ENCODE assay signal across 9 mouse cellular contexts in the genomic region with DNA sequence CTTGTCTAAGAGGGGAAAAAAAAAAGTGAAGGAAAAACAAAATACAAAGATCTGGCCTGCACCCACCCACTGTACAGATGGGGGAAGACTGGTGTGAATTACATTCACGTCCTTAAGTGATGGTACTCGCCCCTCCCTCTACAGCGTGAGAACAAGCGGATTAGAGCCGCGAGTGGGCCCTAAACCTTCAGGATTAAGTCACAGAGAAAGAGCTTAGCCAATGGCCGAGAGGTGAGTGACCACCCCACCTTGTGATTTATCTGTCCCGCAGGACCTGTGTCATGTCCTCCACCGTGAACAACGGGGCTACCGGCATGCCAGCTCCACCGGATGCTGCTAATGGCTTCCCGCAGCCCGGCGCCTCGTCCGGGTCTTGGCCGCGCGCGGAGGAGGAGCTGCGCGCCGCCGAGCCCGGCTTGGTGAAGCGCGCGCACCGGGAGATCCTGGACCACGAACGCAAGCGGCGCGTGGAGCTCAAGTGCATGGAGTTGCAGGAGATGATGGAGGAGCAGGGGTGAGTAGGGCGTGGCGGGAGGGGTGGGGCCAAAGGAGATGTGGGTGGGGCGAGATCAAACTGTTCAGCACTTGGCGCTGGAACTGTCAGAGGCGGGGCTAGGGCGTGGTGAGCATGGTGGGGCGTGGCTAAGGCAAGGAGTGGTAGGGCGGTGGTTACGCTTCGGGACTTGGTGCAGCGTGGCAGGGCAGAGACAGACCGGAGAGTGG. TPM values are rescaled to one million over a fixed set of nuclear protein-coding genes. Genes with fewer than 3 reads are reported as not detected.
DNase-seq lines count a peak whose midpoint lies in the region; ATAC-seq and TF ChIP-seq lines count a peak whose summit lies in the region.
"Had no signal": no experiment of that assay in that cellular context is flagged by ENCODE, and none has a peak within 500 bp of the region (broad histone marks: within the 10 kb centered on the region; RNA-seq: fewer than 3 reads in every experiment).

No protein-coding gene starts in this region.

- H3K9me3 ChIP-seq in embryonic facial prominence, embryonic 14.5 days (ENCODE audit: control insufficient read depth, low read length) = no peaks in the 10 kb centered on the region
- H3K9me3 ChIP-seq in heart, embryonic 16.5 days (replicated peaks; ENCODE audit: control insufficient read depth, low read length) = no peaks in the 10 kb centered on the region
- no peaks in the 10 kb centered on the region for H3K9me3 ChIP-seq in liver, embryonic 14.5 days (ENCODE audit: control insufficient read depth, low read length)
- H3K9me3 ChIP-seq in neural tube, embryonic 12.5 days = no peaks in the 10 kb centered on the region
- H3K9me3 ChIP-seq in stomach, embryonic 16.5 days (replicated peaks; ENCODE audit: control insufficient read depth, low read length) = no peaks in the 10 kb centered on the region

- DNase-seq in embryonic facial prominence, embryonic 14.5 days (ENCODE audit: low spot score) = peak; percentile 90
- DNase-seq in kidney, postnatal 25 days = peak; percentile 56 to 72
- peak; percentile 55 to 65 (median 62) for DNase-seq in liver, embryonic 14.5 days (ENCODE audit: low read depth in 3 of 3, low spot score in 3 of 3)

- peak overlapping the region; percentile 93 for H3K4me2 ChIP-seq in embryonic facial prominence, embryonic 14.5 days (ENCODE audit: low read depth, low read length)
- H3K4me2 ChIP-seq in heart, embryonic 16.5 days (ENCODE audit: low read depth, low read length) = peak overlapping the region; percentile 90
- H3K4me2 ChIP-seq in liver, embryonic 14.5 days (ENCODE audit: low read depth) = peak overlapping the region; percentile 54
- peak overlapping the region; percentile 87 for H3K4me2 ChIP-seq in neural tube, embryonic 12.5 days (replicated peaks)
- H3K4me2 ChIP-seq in stomach, embryonic 16.5 days (ENCODE audit: low read depth, low read length) = peak overlapping the region; percentile 92

- peak; percentile 87 for ATAC-seq in CD4-positive, CD25-positive, alpha-beta regulatory T cell, adult 4 months
- ATAC-seq in embryonic facial prominence, embryonic 14.5 days (ENCODE audit: low read depth) = peak; percentile 95
- peak; percentile 83 for ATAC-seq in heart, embryonic 16.5 days (replicated peaks; ENCODE audit: extremely low read depth, insufficient read depth, low FRiP score)
- peak; percentile 83 for ATAC-seq in liver, embryonic 14.5 days (ENCODE audit: insufficient read depth)
- ATAC-seq in neural tube, embryonic 12.5 days (ENCODE audit: low FRiP score, low read depth) = peak; percentile 93
- ATAC-seq in stomach, embryonic 16.5 days (ENCODE audit: insufficient read depth, low FRiP score) = peak; percentile 92

- no peak for TF ChIP-seq CTCF in bone marrow macrophage, adult 2 months (IDR thresholded peaks at IDR 0.05; ENCODE audit: low read depth, low read length)
- no peak for TF ChIP-seq CTCF in liver, embryonic 14.5 days (IDR thresholded peaks at IDR 0.05; ENCODE audit: low read depth)

- peak overlapping the region; percentile 56 for H3K9ac ChIP-seq in embryonic facial prominence, embryonic 14.5 days (ENCODE audit: low read depth, low read length)
- H3K9ac ChIP-seq in heart, embryonic 16.5 days (ENCODE audit: low read length) = peak overlapping the region; percentile 34; the same call in 1 of the 2 replicates
- H3K9ac ChIP-seq in liver, embryonic 14.5 days (replicated peaks) = no peak overlapping the region
- peak overlapping the region; percentile 48; the same call in 1 of the 2 replicates for H3K9ac ChIP-seq in neural tube, embryonic 12.5 days
- H3K9ac ChIP-seq in stomach, embryonic 16.5 days (ENCODE audit: low read length) = peak overlapping the region; percentile 63

- WGBS in embryonic facial prominence, embryonic 14.5 days = 1% methylated on average over 46 of the region's 47 CpGs
- WGBS in heart, embryonic 16.5 days = under 1% methylated on average over 47 of the region's 47 CpGs
- WGBS in liver, embryonic 14.5 days (ENCODE audit: insufficient replicate concordance) = 2% methylated on average over 47 of the region's 47 CpGs
- under 1% methylated on average over 47 of the region's 47 CpGs for WGBS in neural tube, embryonic 12.5 days
- WGBS in stomach, embryonic 16.5 days = 1% methylated on average over 47 of the region's 47 CpGs

- H3K27ac ChIP-seq in bone marrow macrophage, adult 2 months (ENCODE audit: insufficient read depth, low read depth, low read length) = no peak overlapping the region
- no peak overlapping the region for H3K27ac ChIP-seq in embryonic facial prominence, embryonic 14.5 days (replicated peaks; ENCODE audit: low read depth, low read length)
- H3K27ac ChIP-seq in heart, embryonic 16.5 days (ENCODE audit: low read length) = no peak overlapping the region
- H3K27ac ChIP-seq in liver, embryonic 14.5 days = no peak overlapping the region
- H3K27ac ChIP-seq in neural tube, embryonic 12.5 days = 0 out of 2 replicates have a peak overlapping the region, but pooled peaks have one; percentile 26
- H3K27ac ChIP-seq in stomach, embryonic 16.5 days (ENCODE audit: low read length) = no peak overlapping the region

- H3K4me1 ChIP-seq in bone marrow macrophage, adult 2 months (ENCODE audit: control insufficient read depth, insufficient read depth, low read length) = peaks cover 5% of the 10 kb centered on the region
- H3K4me1 ChIP-seq in embryonic facial prominence, embryonic 14.5 days (ENCODE audit: control insufficient read depth, insufficient read depth, low read length) = peaks cover 8% of the 10 kb centered on the region
- peaks cover 11% of the 10 kb centered on the region for H3K4me1 ChIP-seq in heart, embryonic 16.5 days (ENCODE audit: control insufficient read depth, insufficient read depth, low read length)
- no peaks in the 10 kb centered on the region; a peak in 1 of 4 replicates for H3K4me1 ChIP-seq in liver, embryonic 14.5 days (replicated peaks; ENCODE audit: control insufficient read depth in 2 of 2, insufficient read depth in 2 of 2, low read length in 1 of 2)
- H3K4me1 ChIP-seq in neural tube, embryonic 12.5 days = peaks cover 19% of the 10 kb centered on the region
- peaks cover 6% of the 10 kb centered on the region for H3K4me1 ChIP-seq in stomach, embryonic 16.5 days (ENCODE audit: control insufficient read depth, insufficient read depth, low read length)

- H3K36me3 ChIP-seq in embryonic facial prominence, embryonic 14.5 days (ENCODE audit: control insufficient read depth, insufficient read depth, low read length) = no peaks in the 10 kb centered on the region
- no peaks in the 10 kb centered on the region for H3K36me3 ChIP-seq in heart, embryonic 16.5 days (ENCODE audit: control insufficient read depth, insufficient read depth)
- no peaks in the 10 kb centered on the region for H3K36me3 ChIP-seq in liver, embryonic 14.5 days (replicated peaks; ENCODE audit: control insufficient read depth, insufficient read depth, low read depth)
- no peaks in the 10 kb centered on the region for H3K36me3 ChIP-seq in neural tube, embryonic 12.5 days
- H3K36me3 ChIP-seq in stomach, embryonic 16.5 days (ENCODE audit: control insufficient read depth, insufficient read depth, low read length) = no peaks in the 10 kb centered on the region

- peaks cover 12% of the 10 kb centered on the region for H3K27me3 ChIP-seq in embryonic facial prominence, embryonic 14.5 days (replicated peaks; ENCODE audit: control insufficient read depth, insufficient read depth, low read length)
- peaks cover 21% of the 10 kb centered on the region for H3K27me3 ChIP-seq in heart, embryonic 16.5 days (ENCODE audit: control insufficient read depth, insufficient read depth, low read length)
- H3K27me3 ChIP-seq in liver, embryonic 14.5 days (ENCODE audit: control insufficient read depth, insufficient read depth, low read length) = peaks cover 9% of the 10 kb centered on the region
- H3K27me3 ChIP-seq in neural tube, embryonic 12.5 days (replicated peaks) = peaks cover 8% of the 10 kb centered on the region; the same call in 1 of the 2 replicates
- peaks cover 8% of the 10 kb centered on the region for H3K27me3 ChIP-seq in stomach, embryonic 16.5 days (ENCODE audit: control insufficient read depth, insufficient read depth, low read length)

- no peak for TF ChIP-seq EP300 in liver, embryonic 14.5 days (IDR thresholded peaks at IDR 0.05; ENCODE audit: low read depth)

- no peak for TF ChIP-seq POLR2A in bone marrow macrophage, adult 2 months (IDR thresholded peaks at IDR 0.05; ENCODE audit: borderline replicate concordance, low read depth, low read length)

- peak overlapping the region; percentile 51 for H3K4me3 ChIP-seq in bone marrow macrophage, adult 2 months (ENCODE audit: insufficient read depth, low read length)
- peak overlapping the region; percentile 46 for H3K4me3 ChIP-seq in embryonic facial prominence, embryonic 14.5 days (ENCODE audit: low read depth, low read length)
- H3K4me3 ChIP-seq in heart, embryonic 16.5 days (ENCODE audit: low read length) = peak overlapping the region; percentile 57
- peak overlapping the region in 1 of 2 experiments; percentile 12; a peak in 1 of 4 replicates for H3K4me3 ChIP-seq in liver, embryonic 14.5 days (ENCODE audit: insufficient read depth in 1 of 2, low read depth in 2 of 2, low read length in 2 of 2)
- peak overlapping the region; percentile 42 for H3K4me3 ChIP-seq in neural tube, embryonic 12.5 days
- peak overlapping the region; percentile 51 for H3K4me3 ChIP-seq in stomach, embryonic 16.5 days (replicated peaks; ENCODE audit: low read length)
- H3K4me3 ChIP-seq: erythroblast, embryonic 14.5 days had no signal

RNA-seq across cellular contexts. Expression of a gene that starts 28.2 kb away (rescaled TPM):
- polyA plus RNA-seq in CD4-positive, CD25-positive, alpha-beta regulatory T cell, adult 4 months (2017; shearing (Covaris generic)) = not detected
- not detected in 2 replicates for polyA plus RNA-seq in bone marrow macrophage, adult 2 months (2012; ENCODE audit: insufficient read depth, insufficient read length, missing spikeins)
- 1.1 and 1.5 TPM in 2 replicates for polyA plus RNA-seq in embryonic facial prominence, embryonic 14.5 days (2014; fragmentation: Nextera tagmentation; extraction: Ambion mirVana)
- 0.07 and 0.09 TPM in 2 replicates for polyA plus RNA-seq in heart, embryonic 16.5 days (2015; fragmentation: Nextera tagmentation; extraction: Ambion mirVana)
- 0.01 and 0.27 TPM in 2 replicates for polyA plus RNA-seq in liver, embryonic 14.5 days (2012; rRNA removed)
- not detected in 2 replicates for polyA plus RNA-seq in liver, embryonic 14.5 days (2014; fragmentation: Nextera tagmentation; extraction: Ambion mirVana)
- polyA plus RNA-seq in neural tube, embryonic 12.5 days (2016; fragmentation: Nextera tagmentation; extraction: Ambion mirVana) = 71.4 and 77.2 TPM in 2 replicates
- polyA plus RNA-seq in stomach, embryonic 16.5 days (2015; fragmentation: Nextera tagmentation; extraction: Ambion mirVana) = 1.2 TPM in 2 replicates
- polyA plus RNA-seq: erythroblast, embryonic 14.5 days had no signal

RNA-seq across cellular contexts. Expression of a gene that starts 52.8 kb away (rescaled TPM):
- 1 to 10 TPM in 1 of 2 experiments, not detected in 1; 1.3 TPM for polyA plus RNA-seq in CD4-positive, CD25-positive, alpha-beta regulatory T cell, adult 4 months (2017; shearing (Covaris generic))
- 0.80 and 1.8 TPM in 2 replicates for polyA plus RNA-seq in bone marrow macrophage, adult 2 months (2012; ENCODE audit: insufficient read depth, insufficient read length, missing spikeins)
- polyA plus RNA-seq in embryonic facial prominence, embryonic 14.5 days (2014; fragmentation: Nextera tagmentation; extraction: Ambion mirVana) = 365 and 522 TPM in 2 replicates
- 794 and 965 TPM in 2 replicates for polyA plus RNA-seq in heart, embryonic 16.5 days (2015; fragmentation: Nextera tagmentation; extraction: Ambion mirVana)
- 1.7 and 1.9 TPM in 2 replicates for polyA plus RNA-seq in liver, embryonic 14.5 days (2012; rRNA removed)
- polyA plus RNA-seq in liver, embryonic 14.5 days (2014; fragmentation: Nextera tagmentation; extraction: Ambion mirVana) = 1.7 and 1.8 TPM in 2 replicates
- 22.3 and 26.5 TPM in 2 replicates for polyA plus RNA-seq in neural tube, embryonic 12.5 days (2016; fragmentation: Nextera tagmentation; extraction: Ambion mirVana)
- 649 and 704 TPM in 2 replicates for polyA plus RNA-seq in stomach, embryonic 16.5 days (2015; fragmentation: Nextera tagmentation; extraction: Ambion mirVana)

RNA-seq across cellular contexts. Expression of a gene that starts 56.6 kb away (rescaled TPM):
- 100 to 1,000 TPM; 657 to 753 TPM for polyA plus RNA-seq in CD4-positive, CD25-positive, alpha-beta regulatory T cell, adult 4 months (2017; shearing (Covaris generic))
- polyA plus RNA-seq in bone marrow macrophage, adult 2 months (2012; ENCODE audit: insufficient read depth, insufficient read length, missing spikeins) = 92.1 and 126 TPM in 2 replicates
- 481 and 483 TPM in 2 replicates for polyA plus RNA-seq in embryonic facial prominence, embryonic 14.5 days (2014; fragmentation: Nextera tagmentation; extraction: Ambion mirVana)
- polyA plus RNA-seq in heart, embryonic 16.5 days (2015; fragmentation: Nextera tagmentation; extraction: Ambion mirVana) = 1,315 and 1,333 TPM in 2 replicates
- 211 and 224 TPM in 2 replicates for polyA plus RNA-seq in liver, embryonic 14.5 days (2012; rRNA removed)
- 307 and 326 TPM in 2 replicates for polyA plus RNA-seq in liver, embryonic 14.5 days (2014; fragmentation: Nextera tagmentation; extraction: Ambion mirVana)
- 606 and 613 TPM in 2 replicates for polyA plus RNA-seq in neural tube, embryonic 12.5 days (2016; fragmentation: Nextera tagmentation; extraction: Ambion mirVana)
- polyA plus RNA-seq in stomach, embryonic 16.5 days (2015; fragmentation: Nextera tagmentation; extraction: Ambion mirVana) = 547 and 553 TPM in 2 replicates

RNA-seq across cellular contexts. Expression of a gene that starts 56.7 kb away (rescaled TPM):
- polyA plus RNA-seq in CD4-positive, CD25-positive, alpha-beta regulatory T cell, adult 4 months (2017; shearing (Covaris generic)) = 1 to 10 TPM in 1 of 2 experiments, under 1 TPM in 1; 0.61 to 1.1 TPM
- polyA plus RNA-seq in bone marrow macrophage, adult 2 months (2012; ENCODE audit: insufficient read depth, insufficient read length, missing spikeins) = 0.72 and 0.83 TPM in 2 replicates
- 0.54 and 0.90 TPM in 2 replicates for polyA plus RNA-seq in embryonic facial prominence, embryonic 14.5 days (2014; fragmentation: Nextera tagmentation; extraction: Ambion mirVana)
- 0.15 and 0.56 TPM in 2 replicates for polyA plus RNA-seq in heart, embryonic 16.5 days (2015; fragmentation: Nextera tagmentation; extraction: Ambion mirVana)
- polyA plus RNA-seq in liver, embryonic 14.5 days (2012; rRNA removed) = 0.02 TPM in 1 of 2 replicates, not detected in the other
- polyA plus RNA-seq in liver, embryonic 14.5 days (2014; fragmentation: Nextera tagmentation; extraction: Ambion mirVana) = not detected in 2 replicates
- 0.30 TPM in 1 of 2 replicates, not detected in the other for polyA plus RNA-seq in neural tube, embryonic 12.5 days (2016; fragmentation: Nextera tagmentation; extraction: Ambion mirVana)
- 0.27 TPM in 1 of 2 replicates, not detected in the other for polyA plus RNA-seq in stomach, embryonic 16.5 days (2015; fragmentation: Nextera tagmentation; extraction: Ambion mirVana)
- polyA plus RNA-seq: erythroblast, embryonic 14.5 days had no signal

Comparison
In these comparisons a context has a peak if more than half of its experiments do, and no peak if none do; other contexts are left out.
1. RNA of a gene that starts 28.2 kb away (polyA plus RNA-seq): 71.4 to 77.2 TPM in neural tube, embryonic 12.5 days; 1.2 TPM in stomach, embryonic 16.5 days, 1.1 to 1.5 TPM in embryonic facial prominence, embryonic 14.5 days, 0.07 to 0.09 TPM in heart, embryonic 16.5 days, 0.01 to 0.27 TPM in liver, embryonic 14.5 days, not detected in CD4-positive, CD25-positive, alpha-beta regulatory T cell, adult 4 months and not detected in bone marrow macrophage, adult 2 months; every median in the first group is over 10 times any median in the second.
2. RNA of a gene that starts 52.8 kb away (polyA plus RNA-seq): 794 to 965 TPM in heart, embryonic 16.5 days, 649 to 704 TPM in stomach, embryonic 16.5 days and 365 to 522 TPM in embryonic facial prominence, embryonic 14.5 days; 22.3 to 26.5 TPM in neural tube, embryonic 12.5 days, 1.7 to 1.9 TPM in liver, embryonic 14.5 days, 1.3 TPM in CD4-positive, CD25-positive, alpha-beta regulatory T cell, adult 4 months and 0.80 to 1.8 TPM in bone marrow macrophage, adult 2 months; every median in the first group is over 10 times any median in the second.
3. Peak in every context shown above with its lines, with median percentiles within 50 percentile points of each other: ATAC-seq, DNase-seq and H3K4me2 ChIP-seq.